Mouse (Mus musculus): ENCODE data around the gene Gm4491. TPM values are rescaled to one million over a fixed set of nuclear protein-coding genes. Genes with fewer than 3 reads are reported as not detected.

The Gm4491 gene
- total and polyA plus RNA-seq, 3 experiments: not detected

DNA sequence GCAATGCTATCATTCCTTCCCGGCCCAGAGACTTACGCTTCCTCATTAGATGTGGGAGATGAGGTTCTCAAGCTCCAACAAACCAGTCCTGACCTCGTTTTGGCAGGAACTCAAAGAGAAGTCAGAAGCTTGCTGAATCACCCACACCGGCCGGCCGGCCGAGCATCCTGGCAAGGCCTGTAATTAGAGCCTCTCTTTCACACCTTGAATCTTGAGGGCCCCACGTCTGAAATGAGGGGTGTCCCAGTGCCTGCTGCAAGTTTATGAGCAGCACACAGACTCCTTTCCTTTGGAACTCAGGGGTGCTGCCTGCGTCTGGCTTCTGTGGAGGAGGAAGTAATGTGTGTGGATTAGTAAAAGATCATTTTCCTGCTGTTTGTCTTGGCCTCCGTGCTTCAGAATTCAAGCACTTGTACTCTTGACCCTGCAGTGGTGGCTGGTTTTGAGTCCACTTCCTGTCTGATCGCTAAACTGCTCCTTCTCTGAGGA lies 31.5 kb downstream of the Gm4491 start:
- DNase-seq: no peak

GRCm38 (mm10) chr14:57082863-57083262 lies 32.8 kb downstream of the Gm4491 start:
- no peak for DNase-seq

GRCm38 (mm10) chr14:57075537-57075936 lies 40.1 kb downstream of the Gm4491 start:
- DNase-seq: no peak

DNA sequence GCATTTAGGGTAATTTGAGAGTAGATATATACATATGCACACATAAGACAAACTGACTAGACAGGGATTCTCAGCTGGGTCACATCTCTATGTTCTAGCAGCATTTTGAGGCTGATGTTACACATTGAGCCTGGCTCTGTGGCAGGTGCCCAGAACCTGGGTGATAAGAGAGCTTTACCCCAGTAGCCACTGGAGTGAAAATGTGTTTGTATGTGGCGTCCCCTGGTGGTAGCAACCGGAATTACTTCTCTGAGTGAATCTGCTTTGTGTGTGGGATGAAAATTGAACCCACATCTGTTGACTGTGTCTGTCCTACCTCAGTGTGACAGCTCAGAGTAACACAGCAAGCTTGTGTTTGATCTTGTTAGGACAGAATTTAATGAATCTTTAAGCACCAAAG lies 45.8 kb downstream of the Gm4491 start:
- DNase-seq: peak; percentile 37

- no peak for DNase-seq
These were observed 49.6 kb downstream of the Gm4491 start for GRCm38 (mm10) chr14:57066053-57066452.

Other genes with a start within 250 kb of the Gm4491 start
- gene Zmym2, start 229.2 kb downstream of the Gm4491 start, total RNA-seq (2021): 10 to 100 TPM; 44.5 to 56.7 TPM
- 3.4 and 3.5 TPM in 2 replicates for gene Zmym2, start 229.2 kb downstream of the Gm4491 start, polyA plus RNA-seq (2012; rRNA removed)
- gene Gja3, start 57.8 kb downstream of the Gm4491 start, total RNA-seq (2021): not detected
- 0.04 TPM in 1 of 2 replicates, not detected in the other for gene Gja3, start 57.8 kb downstream of the Gm4491 start, polyA plus RNA-seq (2012; rRNA removed)
- gene Gjb2, start 11.2 kb downstream of the Gm4491 start, total RNA-seq (2021): 1 to 10 TPM in 1 of 2 experiments, under 1 TPM in 1; 0.73 to 9.6 TPM
- 6.4 and 14.0 TPM in 2 replicates for gene Gjb2, start 11.2 kb downstream of the Gm4491 start, polyA plus RNA-seq (2012; rRNA removed)
- not detected for gene Gjb6, start 17.7 kb upstream of the Gm4491 start, total RNA-seq (2021)
- not detected in 2 replicates for gene Gjb6, start 17.7 kb upstream of the Gm4491 start, polyA plus RNA-seq (2012; rRNA removed)